Mouse (Mus musculus) lung, postnatal 0 days (tissue): ENCODE results near the gene Efcab5. TPM values are rescaled to one million over a fixed set of nuclear protein-coding genes. Genes with fewer than 3 reads are reported as not detected.
"Not testable (repeated sequence)": the region's sequence is repeated elsewhere in the genome, so short reads cannot be mapped to it uniquely, and the experiment has no call there.

Experiments used
- ATAC-seq: fragments of 200-750 bp; cut with Nextera tagmentation; 2 replicates; pipeline ENCODE4 v1.8.0; 2017; ENCODE audit warnings: moderate library complexity
- DNase-seq: peaks from one replicate; pipeline ENCODE4 v3.0.0-alpha.2; 2016; ENCODE audit warnings: low spot score
- H3K27ac ChIP-seq: fragments of 300-500 bp; sonication (generic); 2 replicates; pipeline ENCODE4 v1.5.1; 2014; ENCODE audit warnings: antibody characterized with exemption, mild to moderate bottlenecking, low read length, mixed read lengths
- H3K27me3 ChIP-seq: fragments of 300-500 bp; sonication (generic); replicated peaks from 2 replicates; pipeline ENCODE4 v1.6.1; 2014; ENCODE audit warnings: low read length, mixed read lengths; ENCODE audit not compliant: insufficient read depth
- H3K36me3 ChIP-seq: fragments of 300-500 bp; sonication (generic); 2 replicates; pipeline ENCODE4 v1.6.1; 2014; ENCODE audit warnings: low read length, mixed read lengths; ENCODE audit not compliant: insufficient read depth
- H3K4me1 ChIP-seq: fragments of 300-500 bp; sonication (generic); 2 replicates; pipeline ENCODE4 v1.6.1; 2014; ENCODE audit warnings: antibody characterized with exemption, low read depth, low read length, mixed read lengths; ENCODE audit not compliant: insufficient read depth
- H3K4me2 ChIP-seq: fragments of 300-500 bp; sonication (generic); replicated peaks from 2 replicates; pipeline ENCODE4 v1.6.1; 2014; ENCODE audit warnings: low read depth, mild to moderate bottlenecking, low read length, moderate library complexity, mixed read lengths
- H3K4me3 ChIP-seq: fragments of 300-500 bp; sonication (generic); 2 replicates; pipeline ENCODE4 v1.5.1; 2014; ENCODE audit warnings: low read depth, low read length
- H3K9ac ChIP-seq: fragments of 300-500 bp; sonication (generic); replicated peaks from 2 replicates; pipeline ENCODE4 v1.6.1; 2014; ENCODE audit warnings: low read depth, mild to moderate bottlenecking
- H3K9me3 ChIP-seq: fragments of 300-500 bp; sonication (generic); 2 replicates; pipeline ENCODE4 v1.6.1; 2016; ENCODE audit warnings: low read length, mixed read lengths
- CTCF ChIP-seq: IDR thresholded peaks from 2 replicates; pipeline ENCODE4 v1.5.1; 2016; ENCODE audit warnings: antibody characterized with exemption, mild to moderate bottlenecking
- EP300 ChIP-seq: IDR thresholded peaks from 2 replicates; pipeline ENCODE4 v1.6.1; 2016; ENCODE audit warnings: antibody characterized with exemption, mild to moderate bottlenecking, control low read depth
- WGBS: fragments of 180-500 bp; shearing (Covaris S2); extraction: QIAGEN DNeasy Blood & Tissue Kit; methylation state at CpG from one replicate; pipeline ENCODE4 v1.1.7; 2014; 5-methylcytosine and 5-hydroxymethylcytosine counted together
- polyA plus RNA-seq: library from polyadenylated mRNA; unstranded; fragments of >200 nt; fragmentation: Nextera tagmentation; extraction: Ambion mirVana; gene quantifications from 2 replicates; pipeline ENCODE4 v1.2.1, GENCODE M21; 2015

The Efcab5 gene
- polyA plus RNA-seq, 1 experiment from 2014 or later, result 0.31 TPM

GRCm38 (mm10) chr11:77108442-77108841 is 80.3 kb downstream of the Efcab5 start:
- no peak overlapping the region for H3K4me3 ChIP-seq
- TF ChIP-seq CTCF (no peak), EP300 (no peak)
- no peaks in the 10 kb centered on the region for H3K9me3 ChIP-seq
- no peak overlapping the region for H3K27ac ChIP-seq
- WGBS, result 80% methylated on average over 6 of the region's 6 CpGs
- no peaks in the 10 kb centered on the region for H3K27me3 ChIP-seq
- no peak overlapping the region for H3K9ac ChIP-seq
- DNase-seq (no peak), ATAC-seq (no peak)
- no peak overlapping the region for H3K4me2 ChIP-seq
- no peaks in the 10 kb centered on the region for H3K4me1 ChIP-seq
- no peaks in the 10 kb centered on the region for H3K36me3 ChIP-seq

- 74% methylated on average over 12 of the region's 12 CpGs for WGBS
- not testable (repeated sequence) for DNase-seq, H3K27me3 ChIP-seq, H3K36me3 ChIP-seq, H3K4me1 ChIP-seq, H3K9me3 ChIP-seq, ATAC-seq, H3K4me2 ChIP-seq, H3K4me3 ChIP-seq, H3K9ac ChIP-seq, H3K27ac ChIP-seq
- peak; percentile 21; the same call in 1 of the 2 replicates for TF ChIP-seq CTCF
These were observed 80.9 kb downstream of the Efcab5 start for GRCm38 (mm10) chr11:77107872-77108271.

- Histone ChIP-seq H3K9ac (no peak overlapping the region), H3K27ac (no peak overlapping the region), H3K9me3 (no peaks in the 10 kb centered on the region), H3K4me1 (no peaks in the 10 kb centered on the region), H3K4me3 (no peak overlapping the region), H3K36me3 (no peaks in the 10 kb centered on the region), H3K27me3 (no peaks in the 10 kb centered on the region), H3K4me2 (no peak overlapping the region)
- ATAC-seq (no peak), DNase-seq (no peak)
- 90% methylated on average over 6 of the region's 6 CpGs for WGBS
- TF ChIP-seq EP300 (no peak), CTCF (no peak)
These were observed 81.8 kb downstream of the Efcab5 start for GRCm38 (mm10) chr11:77106961-77107360.

- Histone ChIP-seq H3K4me2 (no peak overlapping the region), H3K36me3 (no peaks in the 10 kb centered on the region), H3K4me1 (no peaks in the 10 kb centered on the region), H3K9ac (no peak overlapping the region), H3K27me3 (no peaks in the 10 kb centered on the region), H3K9me3 (no peaks in the 10 kb centered on the region), H3K4me3 (no peak overlapping the region), H3K27ac (no peak overlapping the region)
- WGBS, result 14% methylated on average over 10 of the region's 10 CpGs
- peak; percentile 96 for TF ChIP-seq CTCF
- no peak for TF ChIP-seq EP300
- ATAC-seq (peak; percentile 40), DNase-seq (peak; percentile 83)
These were observed 88.4 kb downstream of the Efcab5 start for GRCm38 (mm10) chr11:77100137-77100937.

GRCm38 (mm10) chr11:77098332-77098972 is 90.3 kb downstream of the Efcab5 start:
- H3K4me2 ChIP-seq, result no peak overlapping the region
- ATAC-seq (peak; percentile 73), DNase-seq (peak; percentile 68)
- no peak overlapping the region for H3K9ac ChIP-seq
- H3K36me3 ChIP-seq, result no peaks in the 10 kb centered on the region
- H3K4me1 ChIP-seq, result no peaks in the 10 kb centered on the region
- no peaks in the 10 kb centered on the region for H3K9me3 ChIP-seq
- whole genome bisulfite sequencing, result 50% methylated on average over 19 of the region's 19 CpGs
- H3K27me3 ChIP-seq, result no peaks in the 10 kb centered on the region
- no peak overlapping the region for H3K4me3 ChIP-seq
- no peak for TF ChIP-seq CTCF
- TF ChIP-seq EP300, result no peak
- H3K27ac ChIP-seq, result no peak overlapping the region

- Histone ChIP-seq H3K9ac (no peak overlapping the region), H3K9me3 (no peaks in the 10 kb centered on the region), H3K27ac (no peak overlapping the region), H3K4me2 (no peak overlapping the region), H3K27me3 (no peaks in the 10 kb centered on the region), H3K4me3 (no peak overlapping the region), H3K4me1 (no peaks in the 10 kb centered on the region), H3K36me3 (no peaks in the 10 kb centered on the region)
- TF ChIP-seq EP300 (no peak), CTCF (no peak)
- 47% methylated on average over 7 of the region's 7 CpGs for WGBS
- DNase-seq (no peak), ATAC-seq (no peak)
These were observed 91.8 kb downstream of the Efcab5 start for GRCm38 (mm10) chr11:77096991-77097390.
